Mouse (Mus musculus) gastrocnemius, postnatal 10 days (tissue): ENCODE results near the gene Inha. TPM values are rescaled to one million over a fixed set of nuclear protein-coding genes. Genes with fewer than 3 reads are reported as not detected.

ENCODE experiments used
- DNase-seq: peaks from one replicate; pipeline ENCODE4 v3.0.0; 2021; ENCODE audit warnings: mixed read lengths
- total RNA-seq, 2 experiments: library from RNA; stranded (reverse); gene quantifications; 2 replicates each; pipeline ENCODE4 v1.2.3; 2021

Gene Inha
- total RNA-seq, 2 experiments from 2014 or later, result 11.9 to 12.8 TPM

DNA sequence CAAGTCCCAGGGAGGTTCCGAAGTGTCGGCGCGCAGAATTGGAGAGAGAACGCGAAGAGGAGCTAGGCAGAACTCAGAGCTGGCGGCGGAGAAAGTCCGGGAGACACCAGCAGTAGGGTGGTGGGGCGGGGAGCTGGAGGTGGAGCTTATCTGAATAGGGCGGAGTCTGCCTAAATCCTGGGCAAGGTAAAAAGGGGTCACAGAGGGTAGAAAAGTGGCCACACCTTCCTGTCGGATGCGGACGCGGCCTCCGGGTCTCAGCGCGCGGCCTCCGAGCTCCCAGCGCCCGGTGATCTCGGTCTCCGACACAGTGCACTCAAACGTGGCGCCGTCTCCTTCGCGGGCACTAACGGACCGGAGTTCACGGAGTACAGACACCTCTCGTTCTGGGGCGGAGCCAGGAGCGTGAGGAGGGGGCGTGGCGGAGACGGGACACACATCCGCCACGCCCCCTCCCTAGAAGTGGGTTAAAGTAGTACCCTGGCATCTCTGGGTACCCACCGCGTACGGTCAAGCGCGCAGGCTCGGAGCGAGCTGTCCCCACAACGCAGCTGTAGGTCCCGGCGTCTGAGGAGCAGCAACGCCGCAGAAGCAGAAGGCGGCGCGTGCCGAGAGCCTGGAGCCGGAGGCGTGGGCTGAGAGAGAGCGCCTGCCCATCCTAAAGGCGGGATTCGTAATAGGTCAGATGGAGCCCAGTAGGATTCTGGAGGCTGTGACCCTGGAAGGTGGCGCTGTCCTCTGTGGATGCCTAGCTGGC is 19.3 kb upstream of the Inha start:
- peak; percentile 58 for DNase-seq

DNA sequence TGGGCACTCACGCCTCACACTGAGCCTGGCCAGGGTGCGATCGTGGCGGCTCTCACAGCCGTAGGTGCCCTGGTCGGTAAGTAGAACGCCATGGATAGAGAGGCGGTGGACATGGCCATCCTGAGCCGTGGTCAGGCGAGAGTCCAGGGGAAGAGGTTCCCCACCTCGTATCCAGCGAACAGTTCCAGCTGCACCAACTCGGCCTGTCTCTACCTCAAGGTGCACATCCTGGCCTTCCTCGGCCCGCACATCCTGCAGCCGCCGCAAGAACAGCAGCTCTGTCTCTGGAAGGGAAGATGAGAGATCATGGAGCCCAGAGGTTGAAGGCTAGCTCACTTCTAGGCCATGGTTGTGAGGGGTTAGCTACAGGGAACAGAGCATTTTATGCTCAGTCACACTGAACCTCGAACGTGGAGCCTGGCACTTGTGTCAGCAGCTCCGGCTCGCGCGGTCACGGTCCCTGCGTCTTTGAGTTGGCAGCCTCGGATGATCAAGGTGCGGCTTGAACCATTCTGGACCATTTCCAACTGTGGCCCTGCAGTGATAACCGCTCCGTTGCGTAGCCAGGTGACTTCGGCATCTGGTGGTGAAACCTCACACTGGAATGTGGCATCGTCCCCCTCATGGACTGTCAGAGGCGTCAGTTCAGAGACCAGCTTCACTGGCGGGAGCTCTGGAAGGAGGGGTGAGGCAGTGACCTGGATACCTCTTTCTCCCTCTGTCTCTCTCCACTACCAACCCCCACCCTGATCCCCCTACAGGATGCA is 15.9 kb upstream of the Inha start:
- no peak for DNase-seq

DNA sequence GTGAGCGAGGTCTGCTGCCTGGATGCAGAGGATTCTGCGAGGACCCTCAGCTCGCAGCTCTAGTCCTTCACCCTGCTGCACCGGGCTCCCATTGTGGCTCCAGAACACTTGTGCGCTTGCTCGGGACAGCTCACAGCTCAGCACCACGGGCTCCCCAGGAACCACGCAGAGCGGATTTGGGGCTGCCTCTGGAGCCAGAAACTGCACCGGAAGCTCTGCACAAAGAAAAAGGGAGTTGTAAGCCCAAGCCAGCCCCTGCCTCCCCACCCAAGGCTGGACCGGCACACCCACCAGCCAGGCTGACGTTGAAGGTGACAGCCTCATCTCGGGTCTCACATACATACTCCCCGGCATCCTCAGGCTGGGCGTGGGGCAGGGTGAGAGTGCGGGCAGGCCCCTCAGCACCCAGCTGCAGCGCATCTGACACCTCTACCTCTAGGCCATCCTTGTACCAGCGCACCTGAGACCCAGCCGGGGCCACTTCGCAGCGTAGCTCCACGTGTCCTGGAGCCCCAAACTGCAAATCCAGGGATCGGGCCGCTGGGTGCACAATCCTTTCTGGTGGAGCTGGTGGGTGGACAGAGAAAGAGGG is 14.2 kb upstream of the Inha start:
- no peak for DNase-seq

DNA sequence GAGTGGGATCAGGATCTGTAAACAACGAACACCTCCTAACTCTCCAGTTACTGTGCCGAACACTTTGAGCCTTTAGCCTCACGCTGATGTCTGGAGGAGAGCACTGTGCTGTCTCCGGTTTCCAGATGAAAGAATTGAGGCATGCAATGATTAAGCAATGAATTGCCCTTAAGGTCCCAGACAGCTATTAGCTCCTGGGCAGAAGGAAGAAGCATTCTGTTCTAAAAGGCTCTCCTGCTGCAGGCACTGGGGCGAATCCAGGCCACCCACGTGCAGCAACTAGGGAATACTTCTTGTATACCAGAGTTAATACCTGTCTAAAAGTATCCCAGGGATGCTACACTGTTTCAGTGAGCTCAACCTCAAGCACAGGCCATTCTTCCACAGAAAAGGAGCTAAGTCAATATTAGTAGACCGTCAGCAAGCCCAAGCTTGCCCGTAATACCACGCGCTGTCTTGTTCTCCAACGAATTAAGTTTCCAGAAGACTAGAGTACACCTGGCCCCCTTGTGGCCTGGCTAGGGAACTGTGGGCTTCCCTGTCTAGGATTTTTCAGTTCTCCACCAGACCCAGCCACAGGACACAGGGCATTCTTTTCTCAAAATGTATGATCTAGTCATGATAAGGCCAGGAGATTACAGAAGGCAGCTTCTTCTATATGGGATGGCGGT is 11.9 kb upstream of the Inha start:
- DNase-seq, result no peak

DNA sequence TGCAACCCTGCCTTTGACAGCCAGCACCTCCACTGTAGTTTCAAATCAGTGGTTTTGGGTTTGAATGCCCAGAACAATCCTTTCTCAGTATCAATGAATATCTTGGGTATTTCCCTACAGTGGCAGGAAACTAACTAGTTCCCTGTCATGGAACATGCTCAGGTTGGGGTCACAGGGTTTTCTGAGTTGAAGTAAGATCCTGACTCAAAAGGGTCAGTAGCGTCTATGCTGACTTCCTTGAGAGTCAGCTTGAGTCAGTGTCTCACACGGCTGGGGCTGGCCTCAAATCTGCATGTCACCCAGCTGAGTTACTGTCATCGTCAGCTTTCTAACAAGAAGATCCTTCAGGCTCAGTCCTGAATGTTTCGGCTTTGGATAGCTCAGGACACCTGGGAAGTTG is 8.0 kb upstream of the Inha start:
- DNase-seq, result no peak

DNA sequence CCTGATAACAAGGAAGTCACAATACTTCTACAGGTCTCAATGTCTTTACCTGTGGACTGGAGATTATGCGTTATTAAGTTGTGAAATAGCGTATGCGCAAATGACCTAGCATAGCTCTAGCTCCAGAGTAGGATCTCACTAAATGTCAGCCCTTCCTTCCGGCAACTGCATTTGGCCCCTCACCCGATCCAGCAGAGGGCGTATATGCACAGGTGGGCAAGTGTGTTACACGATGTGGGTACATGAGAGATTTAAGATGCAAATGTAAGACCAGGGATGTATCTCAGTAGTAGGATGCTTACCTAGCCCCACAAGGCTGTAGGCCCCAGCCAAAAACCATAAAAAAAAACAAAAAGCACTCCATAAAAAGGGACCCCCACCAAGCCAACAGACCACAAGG is 7.4 kb upstream of the Inha start:
- DNase-seq, result no peak

DNA sequence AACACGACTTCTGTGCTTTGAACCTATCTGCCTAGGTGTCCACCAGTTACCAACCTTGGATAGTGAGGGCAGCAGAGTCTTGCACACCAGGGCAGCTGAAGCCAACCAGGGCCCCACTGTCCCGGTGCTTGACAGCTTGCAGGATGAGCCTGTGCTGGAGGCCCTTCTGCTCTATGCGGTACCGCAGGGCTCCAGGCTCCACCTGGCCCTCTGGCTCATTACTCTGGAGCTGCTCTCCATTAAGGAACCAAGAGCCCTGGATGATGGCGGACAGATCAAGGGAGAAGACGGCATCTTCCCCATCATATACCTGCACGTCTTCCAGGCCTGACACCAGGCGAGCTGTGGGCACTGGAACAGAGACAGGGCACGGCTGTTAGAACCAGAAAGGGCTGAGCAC is 5.0 kb upstream of the Inha start:
- no peak for DNase-seq

DNA sequence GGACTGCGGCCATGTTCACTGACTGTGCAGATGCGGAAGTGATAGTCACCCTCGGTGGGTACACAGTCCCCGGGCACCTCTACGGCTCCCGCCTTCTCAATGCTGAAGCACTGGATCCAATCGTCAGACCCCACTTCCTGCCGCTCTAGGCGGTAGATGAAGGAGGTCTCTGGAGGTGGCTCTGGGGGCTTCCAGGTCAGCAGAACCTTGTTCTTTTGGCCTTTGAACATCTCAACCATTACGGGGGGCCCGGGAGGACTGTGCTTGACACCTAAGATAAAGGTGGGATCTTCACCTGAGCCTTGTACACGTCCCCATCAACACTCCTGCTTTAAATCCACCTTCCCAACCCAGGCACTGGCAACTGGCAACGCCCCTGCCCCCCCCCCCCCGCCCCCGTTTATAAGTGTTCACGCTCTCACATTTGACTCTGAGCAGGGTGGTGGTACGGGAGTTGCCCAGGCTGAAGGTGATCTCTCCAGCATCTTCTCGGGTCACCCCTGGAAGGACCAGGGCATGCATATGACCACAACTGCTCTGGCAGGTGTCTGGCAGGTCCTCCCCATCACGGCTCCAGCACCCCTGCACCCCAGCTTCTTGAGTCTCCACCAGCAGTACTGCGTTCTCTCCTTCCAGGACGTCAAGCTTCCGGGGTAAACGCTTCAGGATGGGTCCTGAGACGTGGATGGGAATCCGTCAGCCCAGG is 3.8 kb upstream of the Inha start:
- DNase-seq, result no peak

DNA sequence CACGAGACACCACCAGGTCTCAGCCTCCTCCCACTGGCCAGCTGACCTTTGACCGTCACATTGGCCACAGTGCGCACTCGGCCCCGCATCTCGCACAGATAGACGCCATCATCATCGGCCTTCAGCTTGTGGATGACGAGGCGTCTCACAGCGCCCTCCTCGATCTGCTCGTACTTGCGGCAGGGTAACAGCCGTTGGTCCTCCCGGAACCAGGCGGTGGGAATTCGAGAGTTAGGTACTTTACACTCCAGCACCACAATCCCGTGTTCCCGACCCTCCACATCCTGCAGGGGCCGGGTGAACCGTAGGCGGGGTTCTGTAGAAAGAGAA is 3.3 kb upstream of the Inha start:
- no peak for DNase-seq

DNA sequence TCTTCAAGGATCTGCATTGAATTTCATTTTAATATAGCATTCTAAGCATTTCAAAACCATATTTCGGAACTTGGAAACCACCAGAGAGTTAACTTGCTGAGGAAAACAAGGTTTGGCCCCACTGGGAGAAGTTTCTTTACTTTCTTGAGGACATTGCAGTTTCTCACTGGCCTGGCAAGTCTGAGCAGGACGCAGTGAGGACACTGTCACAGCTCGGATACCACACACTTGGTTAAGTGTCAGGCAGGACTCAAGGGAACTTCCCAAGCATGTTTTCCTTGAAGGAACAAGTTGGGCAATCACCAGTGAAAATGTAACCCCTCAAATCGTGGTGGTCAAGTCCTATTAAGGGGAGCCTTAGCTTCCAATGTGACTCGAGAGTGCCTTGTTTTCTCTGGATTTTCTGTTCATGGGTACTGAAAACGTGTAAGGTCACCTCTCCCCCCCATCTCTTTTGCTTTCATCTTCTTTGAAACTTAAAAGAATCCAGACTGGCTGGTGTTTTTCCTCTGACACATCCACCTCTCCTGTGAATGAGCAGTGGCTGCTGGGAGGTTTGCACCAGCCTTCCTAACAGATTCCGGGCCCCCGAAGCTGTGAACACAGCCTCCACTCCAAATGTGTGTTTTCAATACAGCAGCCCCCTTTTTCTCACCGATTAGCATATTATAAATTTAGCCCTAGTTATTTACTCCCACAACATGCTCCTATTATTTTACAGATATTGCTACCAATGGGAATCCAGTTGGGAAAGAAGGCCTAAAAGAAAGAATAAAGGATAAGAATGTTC is 2.4 kb upstream of the Inha start:
- DNase-seq, result no peak

DNA sequence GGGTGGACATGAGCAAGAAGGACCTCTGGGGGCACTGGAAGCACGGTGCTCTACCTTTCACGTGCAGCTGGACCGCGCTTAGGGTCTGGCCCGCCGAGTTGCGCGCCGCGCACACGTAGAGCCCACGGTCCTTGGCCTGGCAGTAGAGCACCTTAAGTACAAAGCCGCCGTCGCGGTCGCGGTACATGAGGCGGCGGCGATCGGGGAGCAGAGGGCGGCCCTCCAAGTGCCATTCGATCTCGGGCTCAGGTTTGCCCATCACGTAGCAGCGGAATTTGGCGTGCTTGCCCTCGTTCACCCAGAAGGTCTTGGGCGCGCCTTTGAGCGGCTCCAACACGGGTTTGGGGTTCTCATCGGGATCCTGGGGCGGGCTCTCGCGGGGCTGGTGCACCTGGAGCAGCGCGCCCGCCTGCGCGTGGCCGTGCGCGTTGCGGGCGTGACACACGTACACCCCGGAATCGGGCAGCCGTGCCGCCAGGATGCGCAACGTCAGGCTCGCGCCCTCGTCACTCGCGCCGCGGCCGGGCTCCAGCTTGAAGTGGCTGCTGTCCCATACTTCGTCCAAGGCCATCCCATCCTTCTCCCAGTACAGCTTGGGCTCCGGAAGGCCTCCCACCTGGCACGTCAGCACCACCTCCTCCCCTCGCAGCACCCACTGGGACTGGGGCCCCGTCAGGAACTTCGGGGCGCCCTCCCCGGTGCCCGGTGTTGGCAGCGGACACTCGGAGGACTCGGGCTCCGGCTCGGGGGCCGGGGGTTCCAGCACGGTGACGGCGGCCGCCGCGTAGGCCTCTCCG is 1.5 kb upstream of the Inha start:
- peak; percentile 77 for DNase-seq

DNA sequence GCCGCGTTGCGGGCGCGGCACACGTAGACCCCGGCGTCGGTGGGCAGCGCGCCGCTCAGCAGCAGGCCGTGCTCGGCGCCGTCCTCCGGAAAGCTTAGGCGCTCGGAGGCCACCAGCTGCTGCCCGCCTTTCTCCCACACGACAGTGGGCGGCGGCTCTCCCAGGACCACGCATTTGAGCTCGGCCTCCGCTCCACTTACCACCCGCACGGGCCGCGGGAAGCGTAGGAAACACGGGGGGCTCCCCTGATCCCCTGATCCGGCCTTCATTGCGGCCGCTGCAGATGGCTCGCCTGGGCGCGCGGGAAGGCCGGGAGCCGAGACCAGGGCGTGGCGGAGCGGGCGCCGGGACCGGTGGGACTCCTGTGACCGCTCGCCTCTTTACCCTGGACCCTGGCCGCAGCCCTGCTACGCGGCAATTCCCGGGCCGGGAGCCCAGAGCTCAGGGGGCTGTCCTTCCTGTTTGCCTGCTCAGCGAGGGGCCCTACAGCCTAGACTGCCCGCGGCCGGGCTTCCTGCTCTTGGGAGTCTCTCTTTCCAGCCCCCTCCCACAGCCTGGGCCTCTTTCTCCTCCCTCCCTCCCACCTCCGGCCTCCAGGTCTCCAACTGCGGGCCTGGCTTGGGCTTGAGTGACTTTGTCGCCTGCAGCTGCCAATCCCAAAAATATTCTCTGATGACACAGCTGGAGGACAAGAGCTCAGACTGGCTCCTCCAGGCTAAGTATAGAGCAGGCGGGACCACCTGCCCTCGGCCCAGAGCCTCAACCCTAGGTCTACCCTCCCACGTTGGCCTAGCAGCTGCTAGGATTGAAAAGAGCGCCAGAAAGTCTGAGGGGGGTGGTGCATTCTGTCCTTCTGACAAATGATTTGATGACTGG is 683 bp upstream of the Inha start, which contains the start of gene Obsl1:
Obsl1 (minus strand) TSS at position 497 of the 876 bp plus-strand sequence.
- DNase-seq, result peak; percentile 82

DNA sequence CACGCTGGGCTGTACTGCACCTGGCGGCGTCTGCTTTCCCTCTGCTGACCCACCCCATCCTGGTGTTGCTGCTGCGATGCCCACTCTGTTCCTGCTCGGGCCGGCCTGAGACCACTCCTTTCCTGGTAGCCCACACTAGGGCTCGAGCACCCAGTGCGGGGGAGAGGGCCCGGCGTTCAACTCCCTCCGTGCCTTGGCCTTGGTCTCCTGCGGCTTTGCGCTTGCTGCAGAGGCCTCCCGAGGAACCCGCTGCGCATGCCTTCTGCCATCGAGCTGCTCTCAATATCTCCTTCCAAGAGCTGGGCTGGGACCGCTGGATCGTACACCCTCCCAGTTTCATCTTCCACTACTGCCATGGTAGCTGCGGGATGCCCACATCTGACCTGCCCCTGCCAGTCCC is 2.7 kb downstream of the Inha start:
- DNase-seq, result no peak

DNA sequence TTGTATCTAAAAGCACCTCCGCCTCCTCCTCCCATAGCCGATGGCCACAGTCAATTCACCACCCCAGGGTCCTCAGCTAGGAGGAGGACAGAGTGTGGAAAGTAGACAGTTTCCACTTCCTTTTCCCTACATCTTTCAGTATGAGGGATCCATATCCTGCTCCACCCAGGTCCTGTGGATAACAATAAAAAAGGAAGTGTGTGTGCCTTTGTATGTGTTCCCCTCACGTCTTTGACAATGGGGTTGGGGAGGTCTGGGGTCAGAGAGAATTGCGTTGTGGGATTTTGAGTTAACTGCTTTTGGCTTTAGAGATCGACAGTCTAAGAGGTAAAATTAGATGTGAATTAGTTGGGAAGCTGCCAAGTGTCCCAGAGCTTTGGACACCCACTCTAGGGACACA is 3.3 kb downstream of the Inha start:
- no peak for DNase-seq

DNA sequence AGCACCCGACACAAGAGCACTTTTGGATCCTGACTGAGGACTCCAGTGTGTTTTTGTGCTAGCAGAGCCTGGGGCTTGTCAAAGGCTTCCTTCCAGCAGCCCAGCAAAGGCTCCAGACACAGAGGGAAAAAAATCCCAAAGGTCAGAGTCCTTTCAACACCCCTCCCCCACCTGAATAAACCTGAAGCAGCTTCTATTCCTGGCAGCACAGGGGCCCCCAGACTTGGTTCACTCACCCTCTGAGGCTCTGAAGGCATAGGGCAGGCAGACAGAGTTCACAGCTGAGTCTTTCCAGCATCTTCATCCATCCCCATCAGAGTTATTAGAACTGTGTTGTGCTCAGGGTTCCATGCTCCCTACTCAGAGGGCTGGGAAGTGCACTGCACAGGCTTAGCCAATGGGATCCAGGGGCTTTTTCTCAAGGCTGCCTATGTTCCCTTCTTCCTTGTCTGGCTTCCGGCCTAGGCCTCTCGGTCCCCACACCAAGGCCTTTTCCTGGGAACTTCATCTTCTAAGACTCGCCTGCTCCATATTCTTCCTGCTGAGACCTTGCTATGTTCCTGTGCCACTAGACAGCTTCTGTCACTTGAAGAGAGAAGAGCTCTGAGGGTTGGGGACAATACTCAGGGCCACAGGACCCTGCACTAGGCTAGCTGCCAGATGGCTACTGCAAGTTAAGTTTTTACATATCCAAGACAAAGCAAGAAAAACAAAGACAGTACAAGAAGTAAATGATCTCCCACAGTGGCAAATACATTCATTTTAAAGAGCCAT is 4.7 kb downstream of the Inha start:
- no peak for DNase-seq

DNA sequence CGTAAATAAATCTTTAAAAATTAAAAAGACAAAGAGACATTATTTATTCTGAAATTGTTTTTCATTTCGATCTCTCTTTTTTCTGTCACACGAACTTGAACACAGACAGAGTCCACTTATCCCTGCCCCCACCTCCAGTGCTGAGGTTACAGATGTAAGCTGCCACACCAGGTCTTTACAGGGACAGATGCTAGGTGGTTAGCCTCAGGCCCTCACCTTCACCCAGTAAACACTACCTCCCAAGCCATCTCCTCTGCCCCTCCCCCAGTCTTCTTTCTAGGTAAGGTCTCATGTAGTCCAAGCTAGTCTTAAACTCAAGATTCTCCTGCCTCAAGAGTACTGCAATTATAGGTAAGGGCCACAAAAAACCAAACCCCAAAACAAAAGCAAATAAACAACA is 5.7 kb downstream of the Inha start:
- DNase-seq, result no peak

DNA sequence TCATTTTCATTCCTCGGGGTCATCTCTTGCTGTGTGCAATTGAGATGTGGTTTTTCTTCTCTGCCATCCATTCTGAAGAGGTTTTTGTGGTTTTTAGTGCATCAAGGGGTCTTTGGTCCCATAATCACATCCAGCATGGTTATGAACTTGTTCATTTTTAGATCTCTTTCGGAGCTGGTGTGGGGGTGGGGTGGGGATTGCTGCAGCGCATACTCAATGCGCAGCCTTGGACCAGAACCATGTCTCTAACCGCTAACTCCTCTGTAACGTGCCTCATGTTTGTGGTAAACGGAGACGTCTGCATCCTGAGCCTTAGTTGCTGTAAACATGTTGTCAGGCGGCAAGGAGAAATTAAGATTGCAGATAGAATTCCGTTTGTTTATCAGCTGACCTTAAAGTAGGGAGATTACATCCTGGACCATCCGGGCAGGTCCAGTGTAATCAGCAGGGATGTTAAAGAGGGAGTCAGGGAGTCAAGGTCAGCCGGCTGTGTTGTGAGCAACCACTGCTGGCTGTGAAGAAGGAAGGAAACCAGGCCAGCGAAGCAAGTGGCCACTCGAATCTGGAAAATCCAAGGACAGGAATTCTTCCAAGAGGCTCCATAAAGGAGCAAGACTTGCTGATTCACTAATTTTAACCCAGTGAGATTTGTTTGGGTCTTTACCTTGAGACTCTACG is 10.0 kb downstream of the Inha start:
- DNase-seq, result no peak

DNA sequence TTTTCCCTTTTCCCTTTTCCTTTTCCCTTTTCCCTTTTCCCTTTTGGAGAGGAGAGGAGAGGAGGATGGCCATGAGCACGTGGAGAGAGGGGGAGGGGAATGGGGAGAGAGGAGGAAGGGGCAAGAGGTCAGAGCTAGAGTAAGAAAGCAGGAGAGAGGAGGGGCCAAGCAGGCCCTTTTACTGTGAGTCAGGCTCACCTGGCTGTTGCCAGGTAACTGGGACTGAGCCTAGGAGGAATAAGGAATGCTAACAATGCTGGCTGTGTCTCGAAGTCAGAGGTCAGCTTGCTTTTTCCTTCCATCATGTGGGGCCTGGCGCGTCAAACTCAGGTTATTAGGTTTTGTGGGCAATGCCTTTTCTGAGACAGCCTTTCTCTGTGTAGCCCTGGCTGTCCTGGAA is 11.1 kb downstream of the Inha start:
- DNase-seq, result no peak
